Comparison of ENCODE assay signal across 25 mouse cellular contexts in genomic region chr10:58343552-58343951, GRCm38 (mm10). TPM values are rescaled to one million over a fixed set of nuclear protein-coding genes. Genes with fewer than 3 reads are reported as not detected.
A peak's percentile ranks its signal among the peaks of the same experiment; 100 is the strongest.
DNase-seq lines count a peak whose midpoint lies in the region; ATAC-seq and TF ChIP-seq lines count a peak whose summit lies in the region.
"Had no signal": no experiment of that assay in that cellular context is flagged by ENCODE, and none has a peak within 500 bp of the region (broad histone marks: within the 10 kb centered on the region; RNA-seq: fewer than 3 reads in every experiment).

No protein-coding gene starts in this region.

- DNase-seq in heart, postnatal 4 days, result no peak
- no peak for DNase-seq in layer of hippocampus, adult 2 months (ENCODE audit: low spot score in 2 of 2)
- no peak for DNase-seq in layer of hippocampus, adult 8-10 months (ENCODE audit: low spot score in 2 of 2)
- DNase-seq: adrenal gland, postnatal 14 days; cerebellum, adult 8-10 months; cerebellum, postnatal 36 days; embryo, embryonic 11 days; liver, postnatal 0 days had no signal

- no peak for ATAC-seq in heart, embryonic 15.5 days (replicated peaks; ENCODE audit: insufficient number of reproducible peaks, insufficient read depth, low FRiP score, low read depth)
- ATAC-seq in megakaryocyte progenitor cell, adult 5-6 weeks (replicated peaks; ENCODE audit: poor library complexity), result 0 out of 2 replicates have a peak, but pooled peaks have one; percentile 32
- no peak for ATAC-seq in forebrain, embryonic 16.5 days
- ATAC-seq: hindbrain, embryonic 16.5 days; intestine, postnatal 0 days; liver, postnatal 0 days; midbrain, embryonic 16.5 days had no signal

- no peak overlapping the region for H3K4me2 ChIP-seq in heart, embryonic 15.5 days
- H3K4me2 ChIP-seq in forebrain, embryonic 16.5 days (ENCODE audit: low read length), result no peak overlapping the region
- H3K4me2 ChIP-seq: embryonic facial prominence, embryonic 13.5 days; forebrain, embryonic 12.5 days; limb, embryonic 12.5 days; liver, embryonic 11.5 days; neural tube, embryonic 13.5 days had no signal

- no peaks in the 10 kb centered on the region for H3K27me3 ChIP-seq in heart, embryonic 15.5 days
- no peaks in the 10 kb centered on the region for H3K27me3 ChIP-seq in forebrain, embryonic 16.5 days (replicated peaks; ENCODE audit: control insufficient read depth, insufficient read depth, low read length)
- H3K27me3 ChIP-seq: embryonic facial prominence, embryonic 13.5 days; forebrain, embryonic 12.5 days; limb, embryonic 12.5 days; neural tube, embryonic 13.5 days had no signal

- peaks cover 48% of the 10 kb centered on the region for H3K4me1 ChIP-seq in heart, embryonic 15.5 days (replicated peaks)
- peaks cover 17% of the 10 kb centered on the region; the same call in 1 of the 2 replicates for H3K4me1 ChIP-seq in brown adipose tissue, adult 24 weeks (ENCODE audit: control insufficient read depth, insufficient read depth, insufficient read length, low read length)
- H3K4me1 ChIP-seq in forebrain, embryonic 16.5 days (replicated peaks; ENCODE audit: control insufficient read depth, insufficient read depth, low read length), result no peaks in the 10 kb centered on the region
- H3K4me1 ChIP-seq: forebrain, embryonic 12.5 days; hindbrain, embryonic 10.5 days; midbrain, embryonic 10.5 days had no signal

- peak overlapping the region; percentile 87 for H3K27ac ChIP-seq in heart, embryonic 15.5 days
- peak overlapping the region; percentile 81 for H3K27ac ChIP-seq in layer of hippocampus, adult 2 months
- peak overlapping the region; percentile 89 for H3K27ac ChIP-seq in brown adipose tissue, adult 24 weeks (replicated peaks; ENCODE audit: low read depth, low read length)
- H3K27ac ChIP-seq in forebrain, embryonic 16.5 days (ENCODE audit: low read length), result no peak overlapping the region
- H3K27ac ChIP-seq: embryonic facial prominence, embryonic 13.5 days; forebrain, embryonic 12.5 days; hindbrain, embryonic 10.5 days; limb, embryonic 12.5 days; macrophage; midbrain, embryonic 10.5 days; neural tube, embryonic 13.5 days had no signal

- TF ChIP-seq CTCF in layer of hippocampus, adult 2 months (conservative IDR thresholded peaks at IDR 0.05), result no peak

- no peak overlapping the region for H3K9ac ChIP-seq in heart, embryonic 15.5 days
- H3K9ac ChIP-seq in forebrain, embryonic 16.5 days (replicated peaks; ENCODE audit: low read depth, low read length), result no peak overlapping the region
- H3K9ac ChIP-seq: embryonic facial prominence, embryonic 13.5 days; forebrain, embryonic 12.5 days; limb, embryonic 12.5 days; liver, postnatal 0 days; neural tube, embryonic 13.5 days had no signal

- no peaks in the 10 kb centered on the region for H3K9me3 ChIP-seq in heart, embryonic 15.5 days (replicated peaks)
- 0 out of 2 replicates have a peak, but pooled peaks cover 4% of the 10 kb centered on the region for H3K9me3 ChIP-seq in forebrain, embryonic 16.5 days (ENCODE audit: control insufficient read depth, low read length)
- H3K9me3 ChIP-seq: embryonic facial prominence, embryonic 13.5 days; hindbrain, embryonic 10.5 days had no signal

- H3K36me3 ChIP-seq in heart, embryonic 15.5 days, result no peaks in the 10 kb centered on the region
- no peaks in the 10 kb centered on the region for H3K36me3 ChIP-seq in forebrain, embryonic 16.5 days (ENCODE audit: control insufficient read depth, insufficient read depth)
- H3K36me3 ChIP-seq: forebrain, embryonic 12.5 days; neural tube, embryonic 13.5 days had no signal

- H3K4me3 ChIP-seq in heart, embryonic 15.5 days, result no peak overlapping the region
- no peak overlapping the region for H3K4me3 ChIP-seq in layer of hippocampus, adult 2 months
- no peak overlapping the region for H3K4me3 ChIP-seq in brown adipose tissue, adult 24 weeks (ENCODE audit: insufficient read depth, low read depth, low read length)
- no peak overlapping the region for H3K4me3 ChIP-seq in forebrain, embryonic 16.5 days (replicated peaks; ENCODE audit: low read length)
- H3K4me3 ChIP-seq: embryonic facial prominence, embryonic 13.5 days; erythroblast, embryonic 14.5 days; forebrain, embryonic 12.5 days; hindbrain, embryonic 10.5 days; limb, embryonic 12.5 days; midbrain, embryonic 10.5 days; myocyte; neural tube, embryonic 13.5 days had no signal

- 75% methylated on average over 3 of the region's 3 CpGs for WGBS in heart, embryonic 15.5 days
- 94% methylated on average over 3 of the region's 3 CpGs for WGBS in forebrain, embryonic 16.5 days

RNA-seq across cellular contexts. Expression of gene Lims1, which starts 20.3 kb away (rescaled TPM):
- polyA plus RNA-seq in heart, embryonic 15.5 days (2015; fragmentation: Nextera tagmentation; extraction: Ambion mirVana), result 168 and 183 TPM in 2 replicates
- 100 to 1,000 TPM; 223 to 250 TPM for total RNA-seq in heart, postnatal 4 days (2021)
- 10 to 100 TPM; 20.7 to 22.6 TPM for total RNA-seq in layer of hippocampus, adult 2 months (2021)
- 10 to 100 TPM; 17.4 to 29.1 (median 23.0) TPM for total RNA-seq in layer of hippocampus, adult 8-10 months (2022)
- 18.9 and 27.1 TPM in 2 replicates for polyA plus RNA-seq in brown adipose tissue, adult 24 weeks (2012; ENCODE audit: insufficient read depth, insufficient read length, missing spikeins)
- total RNA-seq in megakaryocyte progenitor cell, adult 5-6 weeks (2015), result 107 and 116 TPM in 2 replicates
- 68.9 and 71.3 TPM in 2 replicates for total RNA-seq in megakaryocyte progenitor cell, adult 5-6 weeks (2017)
- polyA plus RNA-seq in forebrain, embryonic 16.5 days (2015; fragmentation: Nextera tagmentation; extraction: Ambion mirVana), result 64.2 and 73.6 TPM in 2 replicates
